In genomic region chr10:127915578-127915977, GRCm38 (mm10) we compare ENCODE assay signal across 25 mouse cellular contexts. TPM values are rescaled to one million over a fixed set of nuclear protein-coding genes. Genes with fewer than 3 reads are reported as not detected.
"Had no signal": no experiment of that assay in that cellular context is flagged by ENCODE, and none has a peak within 500 bp of the region (broad histone marks: within the 10 kb centered on the region; RNA-seq: fewer than 3 reads in every experiment).

No protein-coding gene starts in this region.

- H3K27me3 ChIP-seq: midbrain, embryonic 12.5 days; neural tube, embryonic 13.5 days; neural tube, embryonic 15.5 days; stomach, embryonic 15.5 days had no signal

- H3K9ac ChIP-seq: lung, embryonic 14.5 days; midbrain, embryonic 12.5 days; neural tube, embryonic 13.5 days; neural tube, embryonic 15.5 days; stomach, embryonic 15.5 days had no signal

- H3K27ac ChIP-seq: macrophage; midbrain, embryonic 12.5 days; neural tube, embryonic 13.5 days; neural tube, embryonic 15.5 days; stomach, embryonic 15.5 days; stomach, postnatal 0 days had no signal

- H3K4me1 ChIP-seq: megakaryocyte, embryonic 14.5 days; midbrain, embryonic 12.5 days; neural tube, embryonic 13.5 days; neural tube, embryonic 15.5 days; stomach, embryonic 15.5 days had no signal

- H3K4me3 ChIP-seq: megakaryocyte, embryonic 14.5 days; midbrain, embryonic 12.5 days; myocyte; neural tube, embryonic 13.5 days; neural tube, embryonic 15.5 days; stomach, embryonic 15.5 days had no signal

- H3K4me2 ChIP-seq: lung, embryonic 14.5 days; midbrain, embryonic 12.5 days; neural tube, embryonic 13.5 days; neural tube, embryonic 15.5 days; stomach, embryonic 15.5 days had no signal

- H3K9me3 ChIP-seq: midbrain, embryonic 12.5 days; neural tube, embryonic 13.5 days; neural tube, embryonic 15.5 days; stomach, embryonic 15.5 days had no signal

- DNase-seq: lung, adult 18-20 months; lung, embryonic 14.5 days; lung, postnatal 10 days; midbrain, embryonic 14.5 days; retina, postnatal 1 day; right cerebral cortex, adult 18-20 months; right cerebral cortex, postnatal 14 days; thymus, adult 2 months; thymus, postnatal 25 days; thymus, postnatal 4 days had no signal

- ATAC-seq: midbrain, embryonic 16.5 days had no signal

- H3K36me3 ChIP-seq: midbrain, embryonic 12.5 days; neural tube, embryonic 13.5 days; neural tube, embryonic 15.5 days; stomach, embryonic 15.5 days had no signal

RNA-seq across cellular contexts. Expression of gene Sdr9c7, which starts 17.3 kb away (rescaled TPM):
- total RNA-seq: megakaryocyte progenitor cell, adult 5-6 weeks had no signal
- polyA plus RNA-seq: liver, embryonic 16.5 days; lung, embryonic 14.5 days; lung, embryonic 16.5 days; macrophage; midbrain, embryonic 12.5 days; midbrain, embryonic 14.5 days; midbrain, embryonic 16.5 days; myocyte; neural tube, embryonic 11.5 days; neural tube, embryonic 13.5 days; neural tube, embryonic 15.5 days had no signal

RNA-seq across cellular contexts. Expression of gene Rdh7, which starts 27.0 kb away (rescaled TPM):
- total RNA-seq: megakaryocyte progenitor cell, adult 5-6 weeks had no signal
- polyA plus RNA-seq: lung, embryonic 14.5 days; lung, embryonic 16.5 days; macrophage; midbrain, embryonic 12.5 days; midbrain, embryonic 14.5 days; midbrain, embryonic 16.5 days; myocyte; neural tube, embryonic 11.5 days; neural tube, embryonic 13.5 days; neural tube, embryonic 15.5 days; testis, adult 2 months; urinary bladder, adult 2 months had no signal

RNA-seq across cellular contexts. Expression of gene Rdh16f2, which starts 49.3 kb away (rescaled TPM):
- total RNA-seq: megakaryocyte progenitor cell, adult 5-6 weeks had no signal
- polyA plus RNA-seq: lung, embryonic 14.5 days; lung, embryonic 16.5 days; macrophage; midbrain, embryonic 12.5 days; midbrain, embryonic 14.5 days; midbrain, embryonic 16.5 days; neural tube, embryonic 11.5 days; neural tube, embryonic 13.5 days; neural tube, embryonic 15.5 days; stomach, embryonic 15.5 days; stomach, postnatal 0 days; thymus, adult 2 months; urinary bladder, adult 2 months had no signal
